Mouse (Mus musculus) MEL-GATA-1-ER (cell line): ENCODE data around the gene Nemf.
"Not testable (repeated sequence)": the region's sequence is repeated elsewhere in the genome, so short reads cannot be mapped to it uniquely, and the experiment has no call there.

Experiments
- DNase-seq: peaks from one replicate; pipeline ENCODE4 v3.0.0-alpha.2; 2012; ENCODE audit warnings: low read depth; ENCODE audit errors: extremely low read depth

The Nemf gene

GRCm38 (mm10) chr12:69372731-69373331, 15.9 kb upstream of the Nemf start:
- no peak for DNase-seq

GRCm38 (mm10) chr12:69371854-69372671, 15.1 kb upstream of the Nemf start, which contains the start of the genes Arf6 and Gm9887:
TSS of gene Arf6 (plus strand) at chr12:69372150.
TSS of gene Gm9887 (minus strand) at chr12:69372458.
- DNase-seq, result peak; percentile 74

- DNase-seq, result peak; percentile 70
Measured at GRCm38 (mm10) chr12:69371421-69371853, 14.5 kb upstream of the Nemf start.

GRCm38 (mm10) chr12:69370936-69371335, 14.0 kb upstream of the Nemf start:
- DNase-seq, result no peak

GRCm38 (mm10) chr12:69367557-69367956, 10.6 kb upstream of the Nemf start:
- no peak for DNase-seq

GRCm38 (mm10) chr12:69366424-69366823, 9.5 kb upstream of the Nemf start:
- no peak for DNase-seq

GRCm38 (mm10) chr12:69365757-69366156, 8.8 kb upstream of the Nemf start:
- DNase-seq, result no peak

- DNase-seq, result no peak
Measured at GRCm38 (mm10) chr12:69363899-69364762, 7.2 kb upstream of the Nemf start.

GRCm38 (mm10) chr12:69363110-69363509, 6.1 kb upstream of the Nemf start:
- DNase-seq, result not testable (repeated sequence)

- DNase-seq, result peak; percentile 73
Measured at GRCm38 (mm10) chr12:69362388-69362787, 5.4 kb upstream of the Nemf start.

- no peak for DNase-seq
Measured at GRCm38 (mm10) chr12:69361919-69362318, 5.0 kb upstream of the Nemf start.

- DNase-seq, result peak; percentile 87
Measured at GRCm38 (mm10) chr12:69360997-69361899, 4.3 kb upstream of the Nemf start.

GRCm38 (mm10) chr12:69360655-69360996, 3.7 kb upstream of the Nemf start:
- peak; percentile 82 for DNase-seq

- DNase-seq, result no peak
Measured at GRCm38 (mm10) chr12:69357300-69357646, 308 bp upstream of the Nemf start.

- no peak for DNase-seq
Measured at GRCm38 (mm10) chr12:69351685-69352084, 5.3 kb downstream of the Nemf start.

- DNase-seq, result no peak
Measured at GRCm38 (mm10) chr12:69349928-69350327, 7.0 kb downstream of the Nemf start.

GRCm38 (mm10) chr12:69333547-69333946, 23.4 kb downstream of the Nemf start:
- DNase-seq, result peak; percentile 26

GRCm38 (mm10) chr12:69332147-69332546, 24.8 kb downstream of the Nemf start:
- peak; percentile 51 for DNase-seq

GRCm38 (mm10) chr12:69331187-69331586, 25.8 kb downstream of the Nemf start:
- DNase-seq, result no peak

GRCm38 (mm10) chr12:69318431-69318830, 38.5 kb downstream of the Nemf start:
- no peak for DNase-seq

GRCm38 (mm10) chr12:69309659-69310058, 47.3 kb downstream of the Nemf start:
- DNase-seq, result no peak
